Mouse (Mus musculus): ENCODE measurements at regions not wholly inside any gene's neighbourhood (a gene's known extent, or its start where the extent isn't known, plus 50 kb on each side); places are given as distances from the start of the nearest gene placed in this dataset.

- no peak for DNase-seq (ENCODE audit: low spot score)
Measured at GRCm38 (mm10) chrX:166725761-166726503, 140.4 kb upstream of the Egfl6 start.

DNA sequence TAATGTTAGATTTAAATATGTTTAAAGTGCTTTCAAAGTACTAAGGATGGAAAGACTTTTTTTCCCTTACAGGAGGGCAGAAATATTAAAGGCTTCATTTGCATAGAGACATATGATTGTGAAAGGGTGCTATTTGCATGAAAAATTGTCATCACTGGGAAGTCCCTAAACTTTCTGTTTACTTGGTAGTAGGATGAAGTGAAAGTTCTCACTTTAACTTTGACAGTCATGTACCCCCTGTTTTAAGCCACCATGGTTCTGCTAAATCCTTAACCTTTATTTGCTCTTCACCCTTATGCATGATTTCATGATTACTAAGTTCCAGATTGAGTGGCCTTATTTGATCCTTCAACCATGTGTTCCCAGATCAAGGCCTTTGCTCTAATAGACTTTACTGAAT is 132.6 kb upstream of the Egfl6 start:
- DNase-seq (ENCODE audit: low spot score): no peak

DNA sequence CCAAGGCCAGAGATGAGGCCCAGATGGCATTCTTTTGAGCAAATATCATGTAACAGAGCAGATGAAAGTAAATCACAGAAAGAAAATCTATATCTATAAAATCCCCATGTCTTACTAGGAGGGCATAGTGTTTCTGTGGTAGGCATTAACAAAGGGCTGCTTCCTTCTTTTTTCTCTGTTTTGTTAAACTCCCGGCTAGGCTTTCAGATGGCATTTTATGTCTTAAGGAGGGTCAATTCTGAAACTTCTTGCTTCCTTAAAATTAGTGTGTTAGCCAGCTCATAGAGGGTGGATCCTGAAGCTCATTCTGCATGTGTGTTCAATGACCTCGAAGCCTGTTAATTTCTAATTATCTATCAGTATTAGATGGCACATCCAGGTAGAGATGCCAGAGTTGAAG is 123.8 kb upstream of the Egfl6 start:
- no peak for DNase-seq (ENCODE audit: low spot score)

- DNase-seq (ENCODE audit: low spot score): no peak
Measured at GRCm38 (mm10) chrX:166708106-166708505, 122.6 kb upstream of the Egfl6 start.

DNA sequence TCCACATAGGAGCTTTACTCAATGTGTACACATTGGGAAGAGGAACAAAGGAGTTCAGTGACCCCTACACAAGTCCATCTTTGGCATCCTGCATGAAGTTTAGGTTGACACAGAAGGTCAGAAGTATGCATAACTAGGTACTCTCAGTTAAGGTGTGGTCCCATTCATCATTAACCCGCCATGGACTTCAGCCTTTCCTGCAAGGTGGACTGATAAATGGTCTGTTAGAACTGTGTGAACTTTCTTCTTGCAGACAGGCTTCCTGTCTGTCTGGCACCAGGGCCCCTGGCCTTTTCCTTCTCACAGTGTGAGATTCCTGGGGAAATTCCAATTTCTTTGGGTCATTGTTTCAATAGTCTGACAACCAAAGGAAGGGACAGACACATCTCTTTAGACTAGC is 121.5 kb upstream of the Egfl6 start:
- DNase-seq (ENCODE audit: low spot score): no peak

- DNase-seq (ENCODE audit: low spot score): no peak
Measured at GRCm38 (mm10) chrX:166704311-166704710, 118.8 kb upstream of the Egfl6 start.

- no peak for DNase-seq (ENCODE audit: low spot score)
Measured at GRCm38 (mm10) chrX:166694219-166694618, 108.7 kb upstream of the Egfl6 start.

DNA sequence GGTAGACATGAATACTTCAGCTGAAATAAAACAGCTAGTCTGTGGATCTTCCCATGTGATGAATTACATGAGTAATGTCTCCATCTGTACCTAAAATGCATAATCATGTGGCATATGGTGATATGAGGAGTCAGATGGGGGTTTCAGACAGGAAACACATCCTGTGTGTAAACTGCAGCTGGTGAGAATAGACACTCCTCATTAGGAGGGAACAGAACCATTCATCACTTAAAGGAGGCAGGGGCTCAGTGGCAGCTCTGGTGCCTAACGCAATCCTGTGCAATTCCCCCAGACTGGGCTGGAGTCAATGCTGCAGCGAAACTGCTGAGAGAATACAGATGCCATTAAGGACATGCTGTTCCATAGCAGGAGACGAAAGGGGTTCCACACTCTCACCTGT is 103.3 kb upstream of the Egfl6 start:
- no peak for DNase-seq (ENCODE audit: low spot score)

GRCm38 (mm10) chrX:166673404-166673803 is 87.9 kb upstream of the Egfl6 start:
- DNase-seq (ENCODE audit: low spot score): peak; percentile 11

GRCm38 (mm10) chrX:166672617-166673016 is 87.1 kb upstream of the Egfl6 start:
- DNase-seq (ENCODE audit: low spot score): no peak

DNA sequence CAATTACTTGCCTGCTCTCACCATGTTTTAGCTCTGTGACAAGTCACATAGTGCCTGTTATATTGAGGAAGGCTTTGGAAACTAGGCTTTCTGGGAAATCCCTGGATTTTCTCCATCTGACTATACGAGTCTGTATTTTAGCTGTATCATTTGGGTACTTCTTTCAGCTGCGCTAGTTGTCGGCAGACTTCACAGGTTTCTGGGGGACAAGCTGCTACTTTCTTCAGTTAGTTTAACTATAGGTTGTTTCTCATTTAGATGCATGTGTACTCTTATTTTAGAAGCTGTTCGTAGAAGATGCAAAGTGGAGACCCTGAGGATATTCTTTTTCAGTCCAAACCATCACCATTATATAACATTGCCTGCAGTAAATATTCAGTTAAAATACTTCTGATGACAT is 86.3 kb upstream of the Egfl6 start:
- no peak for DNase-seq (ENCODE audit: low spot score)

GRCm38 (mm10) chrX:166666304-166666703 is 80.8 kb upstream of the Egfl6 start:
- DNase-seq (ENCODE audit: low spot score): no peak

DNA sequence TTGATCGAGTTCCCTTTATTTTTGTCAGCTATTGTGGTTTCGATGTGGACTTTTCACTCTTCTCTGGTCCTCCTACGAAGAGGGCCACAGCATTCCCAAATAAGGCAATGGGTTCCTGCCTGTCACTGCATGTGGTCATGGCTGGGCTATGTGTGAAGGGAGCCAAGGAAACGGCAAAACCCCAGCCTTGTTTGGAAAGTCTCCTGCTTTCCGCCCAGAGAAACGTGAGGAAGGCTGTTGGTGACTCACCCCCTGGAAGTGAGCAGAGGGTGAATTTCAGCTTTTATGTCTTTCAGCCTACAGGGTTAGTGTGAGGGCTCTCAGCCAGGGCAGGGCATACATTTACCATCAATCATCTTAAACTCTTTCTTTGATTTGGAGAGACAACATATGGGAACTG is 76.3 kb upstream of the Egfl6 start:
- peak; percentile 61 for DNase-seq (ENCODE audit: low spot score)

GRCm38 (mm10) chrX:166661043-166661718 is 75.7 kb upstream of the Egfl6 start:
- peak; percentile 26 for DNase-seq (ENCODE audit: low spot score)

- peak; percentile 64 for DNase-seq (ENCODE audit: low spot score)
Measured at GRCm38 (mm10) chrX:166660715-166661042, 75.2 kb upstream of the Egfl6 start.

GRCm38 (mm10) chrX:166652400-166652799 is 66.9 kb upstream of the Egfl6 start:
- peak; percentile 24 for DNase-seq (ENCODE audit: low spot score)

- no peak for DNase-seq (ENCODE audit: low spot score)
Measured at GRCm38 (mm10) chrX:166645713-166646112, 60.2 kb upstream of the Egfl6 start.

- DNase-seq (ENCODE audit: low spot score): no peak
Measured at GRCm38 (mm10) chrX:166641256-166641655, 55.7 kb upstream of the Egfl6 start.

DNA sequence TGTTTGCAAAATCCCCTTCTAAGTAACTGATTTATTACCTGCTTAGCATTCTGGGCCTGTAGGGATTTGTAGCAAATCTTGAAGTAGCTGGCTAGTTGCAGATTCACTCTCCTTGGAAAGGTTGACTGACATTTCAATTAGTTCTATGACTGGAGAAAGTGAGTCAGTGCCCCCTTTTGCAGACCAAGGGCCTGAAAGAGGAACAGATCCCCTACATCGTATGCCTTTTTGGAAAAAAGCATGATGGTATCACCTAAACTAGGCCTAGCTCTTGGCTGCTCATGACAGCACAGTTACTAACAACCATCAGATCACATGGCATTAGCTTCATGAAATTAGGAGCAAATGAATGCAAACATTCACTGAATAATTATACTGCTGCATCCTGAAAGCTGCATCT is 54.7 kb upstream of the Egfl6 start:
- DNase-seq (ENCODE audit: low spot score): no peak

Data from heart, adult 8-10 months (tissue).